Mouse (Mus musculus): ENCODE results near the gene Il10rb.

Il10rb gene

DNA sequence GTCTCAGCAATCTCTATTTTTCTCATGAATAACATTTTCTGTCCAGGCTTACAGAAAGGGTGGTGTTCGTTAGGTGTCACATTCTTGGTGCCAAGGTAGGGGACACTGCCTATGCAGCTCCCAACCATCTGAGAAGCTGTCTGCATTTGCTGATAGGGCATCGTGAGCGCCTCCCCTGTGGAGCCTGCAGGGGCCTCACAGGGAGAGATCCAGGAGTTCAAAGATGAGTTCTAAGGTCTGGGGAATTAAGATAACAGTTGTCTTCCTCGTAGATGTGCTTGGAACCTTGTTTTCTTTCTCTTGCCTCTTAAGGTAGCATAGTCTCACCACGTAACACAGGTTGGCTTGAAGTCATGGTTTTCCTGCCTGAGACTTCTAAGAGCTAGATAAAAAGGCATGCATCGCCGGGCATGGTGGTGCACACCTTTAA is 35.9 kb downstream of the Il10rb start:
- in situ Hi-C loops (cut with MboI; ENCODE audit: low pct_unique_long_range_greater_than_20kb in 1 of 2, low sequenced_read_pairs in 2 of 2, unreplicated experiment in 1 of 2) = no loop called here

DNA sequence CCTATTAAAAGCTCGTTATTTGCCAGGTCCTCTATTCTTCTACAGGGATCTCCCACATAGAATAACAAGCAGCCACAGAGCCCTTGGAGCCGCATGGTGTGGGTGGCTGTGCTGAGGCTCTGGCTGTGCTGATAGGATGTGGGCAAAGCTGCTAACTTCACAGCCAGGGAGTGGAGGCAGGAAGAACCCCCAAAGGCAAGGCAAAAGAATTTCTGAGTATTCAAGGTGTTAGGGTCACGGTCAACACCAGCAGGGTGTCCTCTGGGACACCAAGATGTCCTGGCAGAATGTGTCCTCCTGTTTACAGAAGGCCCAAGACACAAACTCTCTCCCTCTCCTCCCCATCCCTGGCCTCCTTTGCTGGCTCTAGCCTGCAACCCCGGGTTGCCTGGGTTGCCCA is 36.5 kb downstream of the Il10rb start:
- in situ Hi-C loops (cut with MboI; ENCODE audit: low pct_unique_long_range_greater_than_20kb in 1 of 2, low sequenced_read_pairs in 2 of 2, unreplicated experiment in 1 of 2) = no loop called here

DNA sequence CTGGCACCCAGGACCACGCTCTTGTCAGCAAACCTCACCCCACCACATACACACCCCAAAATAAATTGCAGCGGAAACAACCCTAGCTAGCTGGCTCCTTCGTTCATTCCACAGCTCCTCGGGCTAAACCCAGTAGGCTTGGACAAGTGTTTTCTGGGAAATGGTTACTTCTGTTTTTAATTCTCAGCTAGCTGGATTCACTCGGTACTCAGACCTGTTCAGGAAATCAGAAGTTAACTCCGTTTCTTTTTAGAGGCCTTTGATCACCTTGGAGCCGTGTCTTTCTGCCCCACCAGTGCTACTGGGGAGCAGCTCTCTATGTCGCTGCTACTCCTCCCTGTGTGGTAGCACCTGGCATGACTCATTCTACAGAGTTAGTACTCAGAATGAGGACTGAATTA is 37.2 kb downstream of the Il10rb start:
- in situ Hi-C loops (cut with MboI; ENCODE audit: low pct_unique_long_range_greater_than_20kb in 1 of 2, low sequenced_read_pairs in 2 of 2, unreplicated experiment in 1 of 2) = no loop called here

DNA sequence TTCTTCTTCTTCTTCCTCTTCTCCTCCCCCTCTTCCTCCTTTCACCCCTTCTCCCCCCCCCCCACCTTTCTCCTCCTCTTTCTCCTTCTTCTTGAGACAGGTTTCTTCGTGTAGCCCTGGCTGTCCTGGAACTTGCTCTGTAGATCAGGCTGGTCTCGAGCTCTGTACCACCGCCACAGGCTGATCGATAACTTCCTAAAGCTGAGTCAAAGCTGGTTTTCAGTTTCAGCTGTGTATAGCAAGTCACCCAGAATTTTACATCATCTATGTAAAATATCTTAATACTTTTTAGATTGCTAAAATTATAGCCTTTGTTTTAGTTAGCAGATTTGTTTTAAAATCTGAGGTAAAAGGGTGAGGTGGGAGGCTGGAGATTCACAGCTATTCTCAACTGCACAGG is 38.9 kb downstream of the Il10rb start:
- in situ Hi-C loops (cut with MboI; ENCODE audit: low pct_unique_long_range_greater_than_20kb in 1 of 2, low sequenced_read_pairs in 2 of 2, unreplicated experiment in 1 of 2) = no loop called here

DNA sequence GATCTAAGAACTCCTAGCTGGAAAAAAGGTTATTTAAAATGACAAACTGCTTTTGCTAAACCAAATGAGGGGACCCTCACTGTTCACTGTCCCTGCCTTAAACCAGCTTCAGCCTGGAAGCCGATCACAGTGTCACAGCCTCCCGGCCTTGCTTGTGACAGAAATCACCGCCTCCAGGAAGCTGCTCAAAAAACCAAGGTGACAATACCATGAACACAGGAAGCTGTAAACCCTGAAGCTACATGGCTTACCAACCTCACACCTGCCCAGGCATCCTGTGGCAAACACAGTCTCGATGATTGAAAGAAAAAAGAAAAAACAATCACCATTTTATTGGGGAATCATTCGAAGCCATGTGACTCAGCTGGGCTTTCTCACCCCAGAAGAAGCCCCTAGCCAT is 39.6 kb downstream of the Il10rb start:
- in situ Hi-C loops (cut with MboI; ENCODE audit: low pct_unique_long_range_greater_than_20kb in 1 of 2, low sequenced_read_pairs in 2 of 2, unreplicated experiment in 1 of 2) = no loop called here

DNA sequence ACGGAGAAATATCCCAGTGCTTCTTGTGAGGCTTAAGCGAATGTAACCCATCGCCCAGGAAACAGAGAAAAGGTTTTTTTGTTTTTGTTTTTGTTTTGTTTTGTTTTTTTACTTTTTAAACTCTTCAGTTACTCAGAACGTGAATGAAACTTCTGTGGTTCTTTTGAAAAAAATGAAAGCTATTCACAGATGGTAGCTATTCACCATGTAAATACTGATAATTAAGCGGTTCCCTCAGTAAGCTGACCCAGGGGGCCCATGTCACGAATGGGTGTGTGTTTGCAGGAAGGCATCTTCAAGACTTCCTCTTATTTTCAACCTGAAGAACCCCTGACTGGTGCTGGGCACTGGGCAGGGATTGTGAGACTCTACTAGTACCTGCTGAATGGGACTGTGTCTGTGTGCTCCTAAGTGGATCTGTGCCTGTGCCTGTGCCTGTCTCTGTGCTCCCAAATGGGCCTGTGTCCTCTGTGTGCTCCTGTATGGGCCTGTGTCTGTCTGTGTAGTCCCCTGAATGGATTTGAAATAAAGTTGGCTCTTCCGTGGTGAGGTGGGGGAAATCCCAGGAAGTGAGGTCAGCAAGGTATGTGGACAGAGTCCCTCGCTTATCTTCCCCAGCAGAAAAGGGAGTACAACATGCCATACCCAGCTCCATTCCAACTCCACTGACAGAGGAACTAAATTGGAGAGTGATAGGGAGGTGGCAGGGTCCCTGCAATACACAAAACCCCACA is 41.0 kb downstream of the Il10rb start:
- in situ Hi-C loops (cut with MboI; ENCODE audit: low pct_unique_long_range_greater_than_20kb in 1 of 2, low sequenced_read_pairs in 2 of 2, unreplicated experiment in 1 of 2) = no loop called here

DNA sequence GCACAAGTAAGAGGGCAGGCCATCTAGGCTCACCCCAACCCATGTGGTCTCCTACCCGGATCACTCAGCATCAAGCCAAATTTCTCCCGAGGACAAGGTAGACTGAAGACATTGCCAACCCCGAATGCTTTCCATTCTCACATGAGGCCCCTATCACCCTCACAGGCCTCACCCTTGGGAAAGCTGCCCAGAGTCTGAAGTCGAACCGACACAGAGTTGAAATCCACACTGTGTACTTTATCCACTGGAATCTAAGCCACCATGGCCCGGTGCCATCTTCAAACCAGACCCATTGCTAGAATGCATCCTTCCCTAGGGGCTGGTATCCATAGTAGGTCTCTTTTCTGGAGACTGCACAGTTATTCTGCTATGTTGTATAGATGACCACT is 41.5 kb downstream of the Il10rb start:
- in situ Hi-C loops (cut with MboI; ENCODE audit: low pct_unique_long_range_greater_than_20kb in 1 of 2, low sequenced_read_pairs in 2 of 2, unreplicated experiment in 1 of 2) = no loop called here

DNA sequence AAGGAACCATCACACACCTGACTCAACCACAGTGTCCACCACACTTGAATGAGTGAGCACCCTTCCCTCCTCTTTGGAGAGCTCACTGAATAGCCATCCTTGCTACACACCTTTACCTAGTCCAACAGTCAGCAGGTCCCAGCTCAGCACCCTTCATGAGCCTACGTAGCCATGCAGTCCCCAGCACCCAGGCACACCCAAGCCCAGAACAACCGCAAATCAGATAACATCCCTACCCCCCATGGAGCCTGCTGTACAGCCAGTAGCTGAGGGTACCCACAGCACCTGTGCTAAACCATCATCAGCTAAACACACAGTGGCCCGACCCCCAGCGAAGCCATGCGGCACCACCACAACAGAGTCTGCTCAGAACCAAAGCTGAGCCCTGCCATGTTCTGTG is 42.1 kb downstream of the Il10rb start:
- in situ Hi-C loops (cut with MboI; ENCODE audit: low pct_unique_long_range_greater_than_20kb in 1 of 2, low sequenced_read_pairs in 2 of 2, unreplicated experiment in 1 of 2) = no loop called here

DNA sequence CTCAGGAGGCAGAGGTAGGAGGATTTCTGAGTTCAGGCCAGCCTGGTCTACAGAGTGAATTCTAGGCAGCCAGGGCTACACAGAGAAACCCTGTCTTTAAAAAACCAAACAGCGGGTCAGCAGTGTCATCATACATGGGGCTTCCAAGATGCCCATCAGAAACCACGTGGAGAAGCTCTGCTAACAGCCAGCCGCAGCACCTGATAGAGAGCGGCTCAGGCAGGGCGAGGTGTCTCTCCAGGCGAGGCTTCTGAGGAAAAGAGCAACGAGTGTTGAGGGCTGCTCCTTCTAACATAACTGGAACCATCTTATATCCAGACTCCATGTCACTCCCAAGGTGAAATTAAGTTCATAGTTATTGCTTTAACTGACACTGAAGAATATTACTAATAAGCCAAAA is 42.9 kb downstream of the Il10rb start:
- in situ Hi-C loops (cut with MboI; ENCODE audit: low pct_unique_long_range_greater_than_20kb in 1 of 2, low sequenced_read_pairs in 2 of 2, unreplicated experiment in 1 of 2) = no loop called here

DNA sequence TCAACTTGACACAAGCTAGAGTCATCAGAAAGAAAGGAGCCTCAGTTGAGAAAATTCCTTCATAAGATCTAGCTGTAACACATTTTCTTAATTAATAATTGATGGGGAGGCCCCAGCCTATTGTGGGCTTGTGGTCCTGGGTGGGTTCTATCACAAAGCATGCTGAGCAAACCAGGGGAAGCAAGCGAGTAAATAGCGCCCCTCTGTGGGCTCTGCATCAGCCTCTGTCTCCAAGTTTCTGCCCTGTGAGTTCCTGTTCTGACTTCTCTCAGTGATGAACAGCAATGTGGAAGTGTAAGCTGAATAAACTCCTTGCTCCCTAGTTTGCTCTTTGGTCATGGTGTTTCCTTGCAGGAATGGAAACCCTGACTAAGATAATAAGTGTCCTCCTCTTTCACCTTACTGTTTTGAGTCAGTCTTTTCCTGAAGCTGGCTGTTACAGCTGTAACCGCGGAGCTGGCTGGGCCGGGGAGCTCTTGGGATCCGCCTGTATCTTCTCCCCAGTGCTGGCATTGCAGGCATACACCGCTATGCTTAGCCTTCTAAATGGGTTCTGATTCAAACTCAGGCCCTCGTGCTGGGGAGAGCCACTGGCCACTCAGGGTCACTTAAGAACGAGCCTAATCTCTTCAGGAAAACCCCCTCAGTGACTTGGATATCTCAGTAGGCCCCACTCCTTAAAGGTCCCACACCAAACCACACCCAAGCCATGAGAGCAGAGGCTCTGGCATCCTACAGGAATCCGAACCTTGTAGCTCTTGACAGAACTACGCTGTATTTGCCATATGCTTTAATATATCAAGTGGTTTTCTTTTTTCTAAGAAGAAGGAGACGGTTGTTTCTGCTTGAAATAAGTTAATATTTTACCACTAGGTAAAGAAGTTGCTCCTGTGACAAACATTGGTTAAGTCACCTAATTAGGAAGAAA is 44.4 kb downstream of the Il10rb start:
- in situ Hi-C loops (cut with MboI; ENCODE audit: low pct_unique_long_range_greater_than_20kb in 1 of 2, low sequenced_read_pairs in 2 of 2, unreplicated experiment in 1 of 2) = loop anchor here in 1 of 2 experiments (10.0 kb wide), 1 partner anchor 86 kb away; no protein-coding TSS in a partner anchor

DNA sequence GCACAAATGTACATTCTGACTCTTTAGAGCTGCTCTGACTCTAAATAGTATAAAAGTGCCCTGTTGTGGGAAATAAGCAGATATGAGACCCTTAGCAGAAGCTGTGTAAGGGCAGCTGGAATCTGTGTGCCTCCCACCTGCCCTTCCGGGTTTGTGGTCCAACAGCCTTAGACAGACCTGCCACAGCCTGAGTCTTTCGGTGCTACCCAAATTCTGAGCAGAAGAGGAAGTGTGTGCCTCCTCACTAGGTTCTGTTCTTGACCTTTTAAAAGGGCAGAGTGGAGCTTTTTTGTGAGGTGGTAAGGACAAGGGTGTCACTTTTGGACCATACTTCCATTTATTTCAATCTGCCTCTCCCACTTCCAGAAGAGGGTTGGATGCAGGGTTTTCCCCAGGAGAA is 46.0 kb downstream of the Il10rb start:
- in situ Hi-C loops (cut with MboI; ENCODE audit: low pct_unique_long_range_greater_than_20kb in 1 of 2, low sequenced_read_pairs in 2 of 2, unreplicated experiment in 1 of 2) = loop anchor here in 1 of 2 experiments (10.0 kb wide), 1 partner anchor 87 kb away; no protein-coding TSS in a partner anchor

DNA sequence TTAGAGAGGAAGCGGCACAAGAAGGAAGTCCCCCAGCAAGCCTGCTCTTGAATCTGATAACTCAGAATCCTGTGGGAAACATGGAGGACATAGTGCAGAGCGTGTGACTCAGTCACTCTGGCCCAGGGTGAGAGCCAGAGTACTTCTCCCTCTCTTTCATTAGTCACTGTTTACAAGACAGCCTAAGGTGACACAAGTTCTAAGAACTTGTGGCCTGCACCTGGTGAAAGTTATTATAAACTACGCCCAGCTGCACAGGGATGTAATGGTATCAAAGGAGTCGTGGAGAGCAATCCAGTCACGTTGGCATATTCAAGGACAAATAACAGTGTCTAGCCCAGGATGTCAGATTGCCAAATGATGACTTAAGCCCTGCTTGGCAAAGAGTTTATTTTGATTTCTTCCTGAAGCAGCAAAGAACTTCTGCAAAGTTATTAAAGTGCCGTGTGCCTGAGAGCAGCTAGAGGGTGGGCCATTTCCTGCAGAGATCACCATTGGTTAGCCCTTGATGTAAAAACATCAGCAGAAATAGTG is 46.5 kb downstream of the Il10rb start:
- in situ Hi-C loops (cut with MboI; ENCODE audit: low pct_unique_long_range_greater_than_20kb in 1 of 2, low sequenced_read_pairs in 2 of 2, unreplicated experiment in 1 of 2) = loop anchor here in 1 of 2 experiments (10.0 kb wide), 1 partner anchor 88 kb away; no protein-coding TSS in a partner anchor

DNA sequence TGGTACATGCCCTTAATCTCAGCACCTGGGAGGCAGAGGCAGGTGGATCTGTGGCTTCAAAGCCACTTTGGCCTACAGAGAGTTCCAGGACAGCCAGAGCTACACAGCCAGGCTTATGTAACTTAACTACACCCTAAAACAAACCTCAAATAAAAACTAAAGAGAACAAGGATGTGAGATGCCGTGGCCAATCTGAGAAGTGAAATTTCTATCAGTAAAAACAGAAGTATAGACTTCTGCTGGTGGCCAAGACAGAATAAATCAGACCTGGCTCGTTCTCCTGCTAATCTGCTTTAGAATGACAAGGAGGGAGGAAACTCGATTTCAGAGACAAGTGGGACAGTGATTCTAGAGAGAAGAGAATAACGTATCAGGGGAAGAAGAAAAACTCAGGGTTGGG is 49.9 kb downstream of the Il10rb start:
- in situ Hi-C loops (cut with MboI; ENCODE audit: low pct_unique_long_range_greater_than_20kb in 1 of 2, low sequenced_read_pairs in 2 of 2, unreplicated experiment in 1 of 2) = loop anchor here in 1 of 2 experiments (10.0 kb wide), 1 partner anchor 91 kb away; no protein-coding TSS in a partner anchor

DNA sequence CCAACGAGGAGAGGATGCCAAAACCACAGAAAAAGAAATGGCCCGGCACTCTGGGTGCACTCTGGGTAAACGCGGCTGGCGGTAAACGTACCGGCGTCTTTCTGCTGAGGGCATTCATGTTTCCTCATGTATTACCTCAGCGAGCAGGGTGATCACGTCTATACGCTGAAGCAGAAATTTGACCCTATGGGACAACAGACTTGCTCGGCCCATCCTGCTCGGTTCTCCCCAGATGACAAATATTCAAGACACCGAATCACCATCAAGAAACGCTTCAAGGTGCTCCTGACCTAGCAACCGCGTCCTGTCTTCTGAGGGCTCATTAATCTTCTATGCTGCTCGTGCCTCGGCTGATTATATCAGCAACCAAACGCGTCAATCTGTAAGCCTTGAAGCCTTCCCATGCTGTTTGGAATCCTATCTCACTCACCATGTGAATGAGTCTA is 52.4 kb downstream of the Il10rb start:
- in situ Hi-C loops (cut with MboI; ENCODE audit: low pct_unique_long_range_greater_than_20kb in 1 of 2, low sequenced_read_pairs in 2 of 2, unreplicated experiment in 1 of 2) = loop anchor here in 1 of 2 experiments (10.0 kb wide), 1 partner anchor 94 kb away; no protein-coding TSS in a partner anchor

DNA sequence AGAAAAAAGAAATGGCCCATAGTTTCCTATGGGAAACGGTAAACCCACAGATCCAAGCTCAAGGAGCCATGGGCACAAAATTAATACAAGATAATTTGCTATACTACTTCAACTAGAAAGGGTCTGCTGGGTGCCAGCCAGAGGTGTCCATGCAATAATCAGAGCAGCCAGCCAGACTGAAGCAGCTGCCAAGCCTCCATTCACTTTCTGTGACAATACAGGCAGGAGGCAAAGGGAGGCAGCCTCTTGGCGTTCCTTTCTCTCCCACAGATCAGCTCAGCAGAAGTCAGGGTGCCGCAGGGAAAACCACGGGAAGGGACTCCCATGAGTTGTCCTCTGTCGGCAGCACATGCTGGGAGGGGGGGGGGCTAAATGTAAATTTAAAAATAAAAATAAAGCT is 53.0 kb downstream of the Il10rb start:
- in situ Hi-C loops (cut with MboI; ENCODE audit: low pct_unique_long_range_greater_than_20kb in 1 of 2, low sequenced_read_pairs in 2 of 2, unreplicated experiment in 1 of 2) = loop anchor here in 1 of 2 experiments (10.0 kb wide), 1 partner anchor 94 kb away; no protein-coding TSS in a partner anchor

DNA sequence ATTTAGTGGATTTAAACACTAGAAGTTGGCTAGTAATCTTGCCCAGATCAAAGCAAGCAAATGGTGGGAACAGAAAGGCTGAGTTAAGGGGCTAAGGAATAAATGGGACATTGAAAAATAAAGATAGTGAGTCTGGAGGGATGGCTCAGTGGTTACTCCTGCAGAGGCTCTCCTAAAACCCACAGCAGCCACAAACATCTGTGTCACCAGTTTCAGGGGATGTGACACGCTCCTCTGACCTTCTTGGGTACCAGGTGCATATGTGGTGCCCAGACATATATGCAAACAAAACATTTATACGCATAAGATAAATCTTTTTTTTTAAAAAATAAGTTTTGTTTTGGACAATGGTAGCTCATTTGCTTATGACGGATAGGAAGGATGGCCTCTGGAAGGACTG is 53.4 kb downstream of the Il10rb start:
- in situ Hi-C loops (cut with MboI; ENCODE audit: low pct_unique_long_range_greater_than_20kb in 1 of 2, low sequenced_read_pairs in 2 of 2, unreplicated experiment in 1 of 2) = loop anchor here in 1 of 2 experiments (10.0 kb wide), 1 partner anchor 95 kb away; no protein-coding TSS in a partner anchor

DNA sequence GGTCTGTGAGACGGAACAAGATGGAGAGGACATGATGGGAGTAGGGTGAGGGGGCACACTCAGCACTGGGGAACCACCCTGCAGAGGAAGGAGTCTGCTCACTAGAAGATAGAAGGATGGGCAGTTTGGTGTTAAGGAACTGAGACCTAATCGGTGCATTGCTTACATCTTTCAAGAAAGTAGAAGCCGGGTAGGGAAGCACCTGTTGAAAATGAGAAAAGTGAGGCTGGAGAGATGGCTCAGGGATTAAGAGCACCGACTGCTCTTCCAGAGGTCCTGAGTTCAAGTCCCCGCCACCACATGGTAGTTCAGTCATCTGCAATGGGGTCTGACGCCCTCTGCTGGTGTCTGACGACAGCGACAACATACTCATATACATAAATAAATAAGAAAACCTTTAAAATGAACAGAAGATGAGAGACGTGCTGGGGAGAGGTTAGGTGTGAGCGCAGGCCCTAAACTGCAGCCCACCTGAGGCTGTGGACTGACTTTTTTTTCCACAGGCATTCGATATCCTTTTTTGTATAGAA is 53.9 kb downstream of the Il10rb start:
- in situ Hi-C loops (cut with MboI; ENCODE audit: low pct_unique_long_range_greater_than_20kb in 1 of 2, low sequenced_read_pairs in 2 of 2, unreplicated experiment in 1 of 2) = loop anchor here in 1 of 2 experiments (10.0 kb wide), 1 partner anchor 95 kb away; no protein-coding TSS in a partner anchor

DNA sequence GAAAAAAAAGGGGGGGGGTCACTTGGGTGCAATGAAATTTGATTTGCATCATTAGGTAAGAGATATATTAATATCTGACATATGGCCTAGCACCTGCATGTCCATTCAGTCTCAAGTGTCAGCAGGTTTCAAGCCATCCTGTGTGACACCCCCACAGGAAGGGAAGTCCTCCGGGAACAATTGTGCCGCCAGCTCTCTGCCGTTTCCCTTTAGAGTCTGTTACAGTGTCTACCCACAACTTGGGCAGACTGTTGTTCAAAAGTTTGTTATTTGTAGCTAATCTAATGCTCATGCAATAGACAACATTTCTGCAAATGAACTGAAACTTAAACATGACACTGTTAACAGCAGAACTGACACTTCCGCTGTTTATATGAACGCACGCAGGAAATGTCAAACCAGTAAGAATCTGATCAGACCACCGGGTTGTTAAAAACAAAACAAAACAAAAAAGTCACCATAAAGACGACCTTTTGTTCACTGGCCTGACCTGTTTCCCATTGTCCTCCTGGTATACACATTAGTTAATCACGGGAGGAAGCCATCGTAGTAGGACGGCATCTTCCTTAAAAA is 55.2 kb downstream of the Il10rb start:
- in situ Hi-C loops (cut with MboI; ENCODE audit: low pct_unique_long_range_greater_than_20kb in 1 of 2, low sequenced_read_pairs in 2 of 2, unreplicated experiment in 1 of 2) = no loop called here
